Mouse (Mus musculus) adipocyte (in vitro differentiated cells): Measurements from ENCODE around the gene Cd27.

Experiments
- DNase-seq: peaks from one replicate; pipeline ENCODE4 v3.0.0-alpha.2; 2016; ENCODE audit warnings: low spot score

Cd27 gene

DNA sequence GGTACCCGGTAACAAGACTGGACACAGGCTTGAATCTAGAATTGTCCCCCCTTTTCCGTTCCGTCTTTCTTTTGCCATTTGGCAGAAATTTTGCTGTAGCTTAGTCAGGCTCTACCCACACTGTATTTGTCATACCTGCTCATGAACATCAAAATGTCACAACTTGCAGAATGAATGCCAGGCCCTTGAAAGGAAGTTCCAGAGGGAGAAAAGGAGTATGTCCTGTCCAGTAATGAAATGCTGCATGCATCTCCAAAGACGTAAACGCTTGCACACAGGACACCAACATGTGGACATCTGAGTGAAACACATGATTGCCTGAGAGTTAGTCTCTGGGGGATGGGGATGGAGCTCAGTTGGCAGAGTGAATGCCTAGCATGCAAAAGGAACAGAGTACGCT is 23.1 kb downstream of the Cd27 start:
- DNase-seq = no peak

GRCm38 (mm10) chr6:125213129-125213528 is 23.7 kb downstream of the Cd27 start:
- no peak for DNase-seq

- DNase-seq = peak; percentile 57
Measured at GRCm38 (mm10) chr6:125212621-125213020, 24.2 kb downstream of the Cd27 start.

GRCm38 (mm10) chr6:125210436-125210835 is 26.4 kb downstream of the Cd27 start:
- DNase-seq = no peak

DNA sequence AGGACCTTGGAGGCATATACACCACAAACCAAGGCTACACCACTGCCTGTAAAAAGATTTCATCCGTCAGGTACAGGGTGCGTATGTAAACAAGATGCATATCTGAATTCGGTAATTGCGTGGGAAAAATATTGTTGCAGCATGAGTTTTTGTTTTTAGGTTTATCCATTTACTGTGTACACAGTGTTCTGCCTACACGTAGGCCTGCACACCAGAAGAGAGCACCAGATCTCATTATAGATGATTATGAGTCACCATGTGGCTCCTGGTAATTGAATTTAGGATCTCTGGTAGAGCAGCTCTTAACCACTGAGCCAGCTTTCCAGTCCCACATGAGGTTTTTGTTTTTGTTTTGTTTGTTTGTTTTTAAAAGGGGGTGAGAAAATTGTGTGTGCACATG is 39.6 kb downstream of the Cd27 start:
- DNase-seq = no peak

DNA sequence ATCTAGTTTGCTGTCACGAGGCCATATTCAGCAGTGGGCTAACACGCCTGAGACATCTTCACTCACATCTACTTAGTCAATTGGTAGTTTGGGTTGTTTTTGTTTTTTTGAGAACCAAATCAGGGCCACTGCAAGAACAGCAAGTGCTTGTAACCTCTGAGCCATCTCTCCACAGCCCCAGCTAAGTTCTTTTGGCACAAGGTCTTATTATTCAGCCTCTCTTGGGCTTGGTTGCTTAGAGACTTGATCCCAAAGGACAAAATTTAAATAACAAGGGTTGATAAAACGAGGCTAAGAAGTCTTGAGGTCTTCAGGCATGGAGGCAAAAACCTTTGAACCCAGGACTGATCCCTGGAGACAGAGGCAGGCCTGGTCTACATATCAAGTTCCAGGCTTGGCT is 40.5 kb downstream of the Cd27 start:
- DNase-seq = peak; percentile 67

DNA sequence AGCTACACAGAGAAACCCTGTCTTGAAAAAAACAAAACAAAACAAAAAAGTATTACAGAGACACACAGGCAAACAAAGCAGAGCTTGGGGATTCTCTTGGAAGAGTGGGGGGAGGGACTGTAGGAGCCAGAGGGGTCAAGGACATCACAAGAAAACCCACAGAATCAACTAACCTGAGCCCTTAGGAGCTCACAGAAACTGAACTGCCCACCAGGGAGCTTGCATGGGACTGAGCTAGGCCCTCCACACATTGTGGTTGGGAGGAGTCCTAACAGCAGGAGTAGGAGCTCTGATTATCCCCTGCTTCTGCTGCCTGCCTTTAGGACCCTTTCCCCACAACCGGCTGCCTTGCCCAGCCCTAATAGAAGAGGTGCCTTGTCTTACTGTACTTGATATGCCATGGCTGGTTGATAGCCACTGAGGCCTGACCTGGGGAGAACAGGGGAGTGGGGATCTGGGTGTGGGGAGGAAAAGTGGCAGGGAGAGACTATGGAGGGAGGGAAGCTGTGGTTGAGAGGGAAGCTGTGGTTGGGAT is 41.2 kb downstream of the Cd27 start:
- DNase-seq = no peak

GRCm38 (mm10) chr6:125193390-125193789 is 43.4 kb downstream of the Cd27 start:
- DNase-seq = peak; percentile 50

DNA sequence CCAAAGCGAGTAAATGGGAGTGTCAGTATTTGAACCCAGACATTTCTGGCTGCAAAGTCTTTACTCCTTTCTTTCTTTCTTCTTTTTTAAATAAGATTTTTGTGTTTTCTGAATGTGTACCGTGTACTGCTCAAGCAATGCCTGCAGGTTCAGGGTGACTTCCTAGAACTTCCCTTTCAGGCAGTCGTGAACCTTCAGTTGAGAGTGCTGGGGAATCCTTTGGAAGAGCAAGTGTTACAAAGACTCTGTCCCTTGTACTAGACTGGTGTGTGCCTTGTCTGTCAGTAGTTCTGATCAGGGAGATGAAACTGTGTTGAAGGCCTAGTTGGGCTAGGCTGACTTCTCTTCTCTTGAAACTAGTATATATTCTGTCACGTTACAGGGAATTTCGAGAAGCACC is 44.0 kb downstream of the Cd27 start:
- DNase-seq = peak; percentile 48

DNA sequence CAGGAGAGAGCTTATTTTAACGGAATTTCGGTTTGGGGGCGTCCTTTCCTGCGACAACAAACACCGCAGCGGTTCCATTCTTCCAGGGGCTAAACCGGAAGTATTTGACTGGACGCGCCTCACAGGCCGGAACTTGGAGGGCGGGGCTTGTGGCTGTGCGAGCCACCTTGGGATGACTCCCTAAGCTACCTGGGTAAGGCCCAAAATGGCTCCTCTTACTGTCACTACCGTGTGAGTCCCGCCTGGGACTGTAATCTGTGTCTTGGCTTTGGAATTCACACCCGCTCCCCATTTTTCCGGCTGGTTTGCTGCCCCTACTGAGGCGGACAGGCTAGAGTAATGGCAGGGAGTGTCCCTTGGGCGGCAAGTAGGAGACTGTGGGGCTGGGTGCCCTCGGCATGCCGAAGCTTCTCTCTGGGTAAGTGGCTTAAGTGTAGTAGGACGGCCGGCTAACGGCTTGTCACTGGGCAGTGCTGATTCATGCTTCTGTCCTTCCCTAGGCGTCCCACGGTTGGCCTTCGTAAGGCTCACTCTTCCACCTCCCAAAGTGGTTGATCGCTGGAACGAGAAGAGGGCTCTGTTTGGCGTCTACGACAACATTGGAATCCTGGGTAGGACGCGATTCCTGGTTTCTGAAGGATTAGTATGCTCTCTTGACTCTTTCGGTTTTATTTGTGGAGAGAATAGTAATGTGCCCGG is 44.6 kb downstream of the Cd27 start:
- DNase-seq = peak; percentile 98

GRCm38 (mm10) chr6:125191332-125192015 is 45.3 kb downstream of the Cd27 start, which contains the start of the genes Ncapd2 and Mrpl51:
TSS of gene Ncapd2 (minus strand) at chr6:125191701.
TSS of gene Mrpl51 (plus strand) at chr6:125191801.
- DNase-seq = peak; percentile 100

DNA sequence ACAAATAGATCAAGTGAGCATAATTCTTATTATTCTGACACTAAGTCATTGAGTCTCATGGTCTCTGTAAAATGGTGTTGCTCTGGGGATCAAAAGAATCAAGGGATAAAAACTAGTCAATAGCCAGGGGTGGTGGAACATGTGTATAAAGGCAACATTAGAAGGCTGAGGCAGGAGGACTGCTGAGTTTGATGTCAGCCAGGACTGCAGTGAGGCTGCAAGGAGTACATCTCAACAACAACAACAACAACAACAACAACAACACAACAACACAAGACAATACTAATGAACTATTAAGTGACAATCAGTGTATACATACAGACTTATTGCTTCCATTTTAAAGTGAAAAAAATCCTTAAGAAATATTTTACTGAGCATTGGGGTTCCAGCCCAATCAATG is 46.0 kb downstream of the Cd27 start:
- no peak for DNase-seq

GRCm38 (mm10) chr6:125186203-125186602 is 50.6 kb downstream of the Cd27 start:
- no peak for DNase-seq
